Mouse (Mus musculus): ENCODE measurements around the gene Kcnt1. TPM values are rescaled to one million over a fixed set of nuclear protein-coding genes. Genes with fewer than 3 reads are reported as not detected.
A peak's percentile ranks its signal among the peaks of the same experiment; 100 is the strongest.
"Not testable (repeated sequence)": the region's sequence is repeated elsewhere in the genome, so short reads cannot be mapped to it uniquely, and the experiment has no call there.

Kcnt1 gene
- total RNA-seq (2021): under 1 TPM; 0.16 to 0.49 TPM
- long read RNA-seq, experiment 1: 0 reads
- long read RNA-seq, experiment 2, partial matches to known transcripts: 0 of 1 reads
- long read RNA-seq, experiment 2, other reads (novel, unspliced or antisense): 1 of 1 reads

DNA sequence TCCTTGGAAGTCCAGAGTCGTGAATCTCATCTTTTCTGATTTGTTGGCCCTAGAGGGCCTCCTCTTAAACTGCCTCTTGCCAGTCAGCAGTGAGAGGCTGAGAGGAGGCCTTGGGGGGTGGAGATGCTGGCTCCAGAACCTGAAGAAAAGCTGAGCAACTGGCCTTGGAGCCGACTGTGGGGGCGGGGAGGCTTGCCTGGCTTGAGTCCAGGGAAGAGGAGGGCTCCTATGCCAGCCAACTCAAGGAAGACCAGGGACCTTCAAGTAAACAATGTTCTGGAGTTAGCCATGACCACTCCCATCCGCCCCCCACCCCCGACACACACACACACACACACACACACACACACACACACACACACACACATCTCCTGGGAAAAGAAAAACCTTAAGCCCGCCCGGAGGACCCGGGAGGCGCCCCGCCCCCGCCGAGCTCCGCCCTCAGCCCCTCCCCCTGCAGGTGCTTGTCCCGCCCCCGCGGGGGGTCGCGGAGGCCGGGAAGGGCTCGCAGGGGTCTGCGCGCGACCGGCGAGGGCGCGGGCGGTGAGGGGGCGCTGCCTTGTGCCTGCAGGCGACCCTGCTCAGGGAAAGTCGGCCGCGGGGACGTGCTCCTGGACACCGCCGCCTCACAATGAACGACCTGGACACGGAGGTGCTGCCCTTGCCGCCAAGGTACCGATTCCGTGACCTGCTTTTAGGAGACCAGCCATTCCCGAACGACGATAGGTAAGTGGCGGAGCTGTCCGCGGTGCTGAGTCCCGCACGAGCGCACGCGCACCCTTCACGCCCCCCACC, at the start of gene Kcnt1:
TSS of gene Kcnt1 (plus strand) at position 398 of the 795 bp plus-strand sequence.
- DNase-seq (ENCODE audit: low spot score in 2 of 2): no peak

DNA sequence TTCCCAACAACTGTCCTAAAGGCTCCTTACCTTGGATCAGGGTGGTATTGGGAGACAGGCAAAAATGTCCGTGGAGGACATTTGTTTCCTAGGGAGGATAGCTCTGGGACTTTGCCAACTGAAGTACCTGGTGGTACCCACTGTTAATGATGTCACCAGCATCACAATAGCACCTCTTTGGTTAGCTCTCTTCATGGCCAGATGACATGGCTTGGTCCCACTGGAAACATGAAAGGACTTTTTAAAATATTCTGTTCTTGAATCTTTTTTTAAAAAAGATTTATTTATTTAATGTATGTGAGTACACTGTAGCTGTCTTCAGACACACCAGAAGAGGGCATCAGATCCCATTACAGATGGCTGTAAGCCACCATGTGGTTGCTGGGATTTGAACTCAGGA, 47.8 kb upstream of the Kcnt1 start, which contains the start of gene Glt6d1:
TSS of gene Glt6d1 (minus strand) at position 101 of the 400 bp plus-strand sequence.
- DNase-seq (ENCODE audit: low spot score in 2 of 2): not testable (repeated sequence)

DNA sequence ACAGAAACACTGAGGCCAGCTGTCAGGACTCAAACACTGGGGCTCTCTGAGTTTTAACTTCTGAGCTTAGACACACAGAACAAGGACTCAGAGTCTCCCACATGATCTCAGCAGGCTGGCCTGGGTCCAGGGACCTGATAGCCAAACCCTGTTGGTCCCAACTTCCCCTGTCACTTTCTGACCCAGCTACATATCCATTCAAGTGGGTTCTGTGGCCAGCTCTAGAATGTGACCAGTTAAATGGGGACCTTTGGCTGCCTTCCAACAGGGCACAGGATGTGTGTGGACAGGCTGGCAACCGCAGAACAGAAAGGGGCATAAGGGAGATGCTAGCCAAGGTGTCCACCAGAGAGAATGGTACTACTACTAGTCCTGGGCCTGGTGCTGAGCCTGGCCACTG, 40.7 kb upstream of the Kcnt1 start, which contains the start of gene Lcn9:
TSS of gene Lcn9 (plus strand) at position 348 of the 400 bp plus-strand sequence.
- DNase-seq (ENCODE audit: low spot score in 2 of 2): no peak

DNA sequence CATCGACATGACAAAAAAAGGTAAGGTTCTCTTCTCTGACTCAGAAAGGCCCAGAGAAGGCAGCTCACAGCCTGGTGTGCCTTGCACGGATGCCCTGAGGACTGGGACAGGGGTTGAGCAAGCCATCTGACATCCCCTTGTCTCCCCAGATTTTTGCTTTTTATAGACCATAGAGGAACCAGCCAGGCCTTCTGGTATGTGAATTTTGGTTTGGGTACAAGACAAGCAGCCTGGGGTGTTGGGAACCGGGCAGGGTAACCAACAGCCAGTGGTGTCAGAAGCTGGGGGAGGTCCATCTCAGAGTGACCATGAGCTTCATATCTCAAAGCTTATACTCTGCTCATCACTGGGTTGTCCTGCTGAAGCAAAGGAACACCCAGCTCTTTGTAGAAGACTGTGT, 38.8 kb upstream of the Kcnt1 start:
- DNase-seq (ENCODE audit: low spot score in 2 of 2): no peak

DNA sequence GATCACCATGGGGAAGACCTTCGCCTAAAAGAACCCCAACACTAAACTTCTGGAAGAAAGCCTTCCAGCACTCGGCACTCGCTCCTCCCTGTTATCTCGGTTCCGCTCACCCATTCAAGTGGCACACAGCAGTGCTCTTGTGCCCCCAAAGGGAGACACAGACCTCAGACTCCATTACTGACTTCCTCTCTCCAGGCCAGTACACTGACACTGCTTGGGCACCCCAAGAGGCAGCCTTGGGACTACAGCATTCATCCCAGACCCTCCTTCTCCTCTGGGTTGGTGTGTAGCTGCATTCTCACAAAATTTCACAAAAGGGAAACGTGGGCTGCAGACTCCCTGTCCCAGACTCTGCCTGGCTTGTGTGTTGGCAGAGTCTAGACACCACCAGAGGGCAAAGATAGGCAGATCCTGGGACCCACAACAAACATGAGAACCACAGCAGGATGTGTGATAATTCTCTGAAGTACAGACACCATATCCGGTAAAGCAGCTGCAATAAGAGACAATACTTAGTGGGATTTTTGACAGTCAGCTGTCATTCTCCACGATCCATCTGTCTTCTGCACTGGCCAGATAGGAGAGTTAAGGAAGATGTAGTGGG, 35.1 kb upstream of the Kcnt1 start:
- no peak for DNase-seq (ENCODE audit: low spot score in 2 of 2)

DNA sequence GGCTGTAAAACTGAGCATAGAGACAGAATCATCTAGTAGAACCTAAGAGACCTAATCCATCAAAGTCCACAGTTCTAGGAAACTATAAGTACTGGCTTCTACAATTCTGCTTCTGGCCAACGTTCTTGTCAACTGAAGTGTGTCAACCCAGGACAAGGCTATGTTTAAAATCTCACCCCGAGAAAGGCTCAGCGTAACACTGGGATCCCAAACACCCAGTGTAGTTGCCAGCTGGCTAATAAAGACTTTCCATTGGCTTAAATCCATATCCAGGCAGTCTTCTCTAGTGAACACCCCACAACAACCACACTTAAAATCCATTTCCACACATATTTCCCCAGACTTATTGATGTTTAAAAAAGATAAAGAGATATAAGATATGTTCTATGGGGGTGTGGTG, 32.7 kb upstream of the Kcnt1 start:
- DNase-seq (ENCODE audit: low spot score in 2 of 2): no peak

DNA sequence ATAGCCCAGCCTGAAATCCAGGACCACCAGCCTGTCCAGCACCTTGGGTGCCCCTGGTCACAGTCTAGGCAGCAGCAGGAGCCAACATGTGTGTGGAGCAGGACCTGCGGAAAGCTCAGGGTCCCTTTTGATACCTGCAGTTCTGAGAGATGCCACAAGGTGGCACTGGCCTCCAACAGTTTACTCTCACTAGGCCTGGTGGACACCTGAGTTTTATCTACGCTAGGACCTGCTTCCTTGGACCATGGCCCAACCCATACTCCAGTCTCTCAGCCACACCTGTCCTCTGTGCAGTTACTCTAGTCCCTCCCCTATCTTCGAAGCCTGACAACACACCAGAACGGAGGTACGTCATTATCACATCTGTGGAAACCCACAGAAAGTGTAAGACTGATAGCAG, 27.2 kb upstream of the Kcnt1 start:
- peak in 1 of 2 experiments; percentile 61 for DNase-seq (ENCODE audit: low spot score in 2 of 2)

DNA sequence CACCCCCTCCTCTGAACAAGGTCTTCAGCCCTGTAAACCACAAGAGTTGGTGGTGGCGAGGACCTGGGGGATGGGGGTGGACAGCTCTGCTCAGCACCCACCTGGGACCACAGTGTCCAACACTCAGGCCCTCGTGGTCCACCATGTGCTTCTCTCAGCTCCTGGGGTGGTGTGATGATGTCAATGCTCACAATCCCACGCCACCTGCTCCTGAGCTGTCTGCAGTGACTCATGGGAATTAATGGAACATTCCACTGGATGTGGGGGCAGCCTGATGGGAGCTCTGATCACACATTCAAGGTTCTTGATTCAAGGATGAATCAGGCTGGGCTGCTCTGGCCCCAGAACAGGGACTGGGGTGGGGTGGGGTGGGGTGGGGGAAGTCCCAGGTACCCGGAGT, 21.4 kb upstream of the Kcnt1 start:
- DNase-seq (ENCODE audit: low spot score in 2 of 2): no peak

DNA sequence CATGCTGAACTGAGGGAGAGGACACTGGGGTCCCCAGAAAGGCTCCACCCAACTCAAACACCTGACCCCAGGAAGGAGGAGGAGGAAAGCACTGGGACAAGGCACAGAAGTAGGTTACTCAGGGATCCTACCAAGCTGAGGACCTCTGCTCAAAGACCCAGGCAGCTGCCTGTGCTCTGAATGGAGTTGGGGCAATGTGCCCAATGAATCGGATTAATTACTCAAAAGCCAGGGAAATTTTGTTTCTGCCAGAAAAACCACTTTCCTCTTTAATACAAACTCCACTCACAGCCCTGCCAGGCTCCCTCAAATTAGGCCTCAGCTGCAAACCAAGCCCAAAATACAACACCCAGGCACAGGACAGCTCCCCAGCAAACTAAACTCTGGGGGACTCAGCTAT, 20.8 kb upstream of the Kcnt1 start:
- DNase-seq (ENCODE audit: low spot score in 2 of 2): no peak

DNA sequence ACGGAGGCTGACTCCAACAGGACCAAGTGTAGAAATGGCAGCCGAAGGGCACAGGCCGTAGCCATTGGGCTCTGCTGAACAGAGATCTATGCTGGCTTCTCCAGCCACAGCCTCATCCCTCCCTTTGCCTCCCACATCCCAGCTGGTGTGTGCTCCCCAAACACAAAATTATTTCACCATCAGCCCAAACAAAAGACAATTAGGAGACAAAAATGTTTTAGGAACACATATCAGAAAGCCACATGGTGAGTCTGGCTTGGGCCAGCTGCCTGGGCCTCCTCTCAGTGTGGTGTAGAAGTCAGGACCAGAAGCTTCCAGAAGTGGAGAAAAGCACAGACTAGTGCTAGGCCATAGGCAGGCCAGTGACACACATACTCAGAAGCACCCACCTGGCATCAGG, 19.4 kb upstream of the Kcnt1 start:
- DNase-seq (ENCODE audit: low spot score in 2 of 2): no peak

DNA sequence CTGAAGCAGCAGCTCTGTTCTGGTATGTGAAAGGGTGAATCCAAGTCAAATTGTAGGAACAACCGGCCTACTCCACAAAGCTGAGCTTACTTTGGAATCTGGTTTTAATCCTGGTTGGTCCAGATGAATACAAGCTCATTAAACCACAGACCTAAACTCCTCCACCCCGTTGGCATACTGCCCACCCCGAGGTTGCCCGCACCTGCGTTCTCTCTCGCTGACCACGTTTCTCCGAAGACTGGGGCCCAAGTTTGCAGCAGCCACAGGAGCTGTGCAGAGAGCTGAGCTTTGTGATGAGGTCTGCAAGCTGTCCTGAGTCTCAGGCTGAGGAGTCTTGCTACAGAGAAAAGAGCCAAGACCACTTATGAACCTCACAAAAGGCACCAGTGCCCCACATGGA, 17.0 kb upstream of the Kcnt1 start:
- DNase-seq (ENCODE audit: low spot score in 2 of 2): no peak

DNA sequence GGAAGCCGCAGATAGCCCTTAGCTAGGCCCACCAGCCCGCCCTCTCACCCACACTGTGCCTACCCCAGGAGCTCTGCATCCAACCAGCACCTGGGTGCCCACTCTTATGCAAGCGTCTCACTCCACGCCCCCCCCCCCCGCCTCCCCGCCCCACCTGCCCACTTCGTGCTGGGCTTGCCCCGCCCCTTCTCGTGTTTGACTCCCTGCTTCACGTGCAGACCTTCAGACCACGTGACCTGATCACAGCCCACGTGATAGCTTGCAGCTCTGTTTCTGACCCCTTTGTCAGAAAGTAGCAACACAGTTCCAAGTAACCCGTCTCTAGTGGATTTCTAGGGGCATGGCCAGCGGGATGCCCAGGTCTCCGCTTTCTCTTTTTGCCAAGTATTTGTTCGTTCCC, 16.3 kb upstream of the Kcnt1 start, which contains the start of gene Sohlh1:
TSS of gene Sohlh1 (minus strand) at position 23 of the 400 bp plus-strand sequence.
- no peak for DNase-seq (ENCODE audit: low spot score in 2 of 2)

DNA sequence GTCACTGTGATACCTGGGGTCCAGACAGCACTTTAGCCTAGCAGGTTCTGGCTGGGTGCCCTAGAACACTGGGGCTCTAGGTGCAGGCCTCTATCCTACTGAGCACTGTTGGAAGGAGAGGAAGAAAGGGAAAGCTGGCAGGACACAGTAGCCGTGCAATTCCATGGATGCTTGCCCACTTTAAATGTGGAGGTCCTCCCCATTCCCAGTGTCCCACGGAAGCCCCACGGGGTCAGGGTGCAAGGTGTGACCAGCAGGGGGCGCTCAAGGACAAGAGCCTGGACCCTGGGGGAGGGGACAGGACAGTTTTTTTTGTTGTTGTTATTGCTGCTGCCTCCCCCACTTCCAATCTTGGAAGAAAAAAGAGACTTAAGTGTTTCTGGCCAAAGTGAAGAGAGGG, 13.2 kb upstream of the Kcnt1 start:
- peak; percentile 40 to 48 for DNase-seq (ENCODE audit: low spot score in 2 of 2)

DNA sequence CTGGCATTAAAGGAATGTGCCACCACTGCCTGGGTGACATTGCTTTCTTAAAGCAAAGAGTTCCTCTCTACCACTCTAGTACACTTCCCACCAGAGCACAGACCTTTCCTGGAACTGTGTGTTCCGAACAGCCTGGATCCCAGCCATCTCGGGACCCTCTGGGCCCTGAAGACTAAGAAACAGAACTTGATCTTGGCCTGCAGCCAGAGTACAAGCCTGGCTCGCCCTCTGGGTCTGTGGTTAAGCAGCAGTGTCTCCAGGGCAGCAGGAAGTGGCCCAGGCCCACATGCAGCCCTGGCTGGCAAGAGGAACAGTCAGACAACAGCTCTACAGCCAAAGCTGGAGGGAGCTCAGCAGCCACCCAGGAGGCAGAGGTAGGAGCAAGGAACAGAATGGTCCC, 10.9 kb upstream of the Kcnt1 start:
- peak in 1 of 2 experiments; percentile 16 for DNase-seq (ENCODE audit: low spot score in 2 of 2)

DNA sequence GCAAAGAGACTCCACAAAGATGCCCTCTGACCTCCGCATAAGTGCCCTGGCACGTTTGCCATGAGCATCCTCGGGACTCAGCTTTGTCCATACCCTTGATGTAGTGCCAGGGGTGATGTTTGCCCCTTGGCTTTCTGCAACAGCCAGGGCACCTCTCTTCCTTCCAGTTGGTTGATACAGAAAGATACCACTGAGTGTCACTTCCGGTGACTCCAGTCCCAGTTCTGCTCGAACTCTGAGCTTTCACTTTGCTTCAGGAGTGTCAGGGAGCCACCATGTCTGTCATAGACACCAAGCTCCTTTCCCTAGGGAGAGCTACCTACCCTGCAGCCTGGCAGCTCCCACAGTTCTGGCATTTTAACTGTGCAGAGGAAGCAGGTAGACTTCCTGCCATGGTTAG, 9.5 kb upstream of the Kcnt1 start:
- no peak for DNase-seq (ENCODE audit: low spot score in 2 of 2)

DNA sequence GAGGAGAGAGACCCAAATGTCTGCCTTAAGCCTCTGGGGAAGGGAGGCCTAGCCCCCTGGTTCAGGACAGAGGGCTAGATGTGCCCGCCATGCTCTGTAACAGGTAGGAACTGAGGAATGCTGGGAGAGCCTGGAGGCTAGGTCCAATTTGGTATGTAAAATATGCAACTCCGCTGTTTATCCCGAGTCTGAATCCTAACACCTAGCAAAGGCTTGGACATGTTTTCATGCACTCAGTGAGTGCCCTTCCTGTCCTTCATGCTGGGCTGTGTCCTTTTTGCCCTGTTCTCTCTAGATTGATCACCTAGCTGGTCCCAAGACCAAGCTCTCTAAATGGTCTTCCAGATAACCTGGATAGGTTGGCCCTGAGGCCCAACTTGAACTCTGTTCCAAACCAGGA, 3.6 kb upstream of the Kcnt1 start:
- DNase-seq (ENCODE audit: low spot score in 2 of 2): no peak

DNA sequence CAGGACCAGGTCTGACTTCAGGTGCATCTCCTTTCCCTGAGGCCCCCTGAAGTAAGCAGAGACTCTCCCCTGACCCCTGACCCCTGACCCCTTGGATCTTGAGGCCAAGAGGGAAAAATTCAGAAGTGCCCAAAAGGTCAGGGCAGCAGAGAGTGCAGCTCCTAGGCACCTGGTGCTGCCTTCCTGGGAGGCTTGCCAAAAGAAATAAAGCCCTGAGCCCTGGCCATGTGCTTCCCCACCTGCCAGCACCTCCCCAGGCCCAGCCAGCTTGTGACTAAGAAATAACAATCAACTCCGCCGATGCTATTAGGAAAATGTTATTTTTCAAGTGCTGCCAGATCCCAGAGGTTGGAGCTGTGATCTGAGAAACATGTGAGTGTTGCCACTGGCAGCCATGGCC, 1.5 kb upstream of the Kcnt1 start:
- DNase-seq (ENCODE audit: low spot score in 2 of 2): no peak

DNA sequence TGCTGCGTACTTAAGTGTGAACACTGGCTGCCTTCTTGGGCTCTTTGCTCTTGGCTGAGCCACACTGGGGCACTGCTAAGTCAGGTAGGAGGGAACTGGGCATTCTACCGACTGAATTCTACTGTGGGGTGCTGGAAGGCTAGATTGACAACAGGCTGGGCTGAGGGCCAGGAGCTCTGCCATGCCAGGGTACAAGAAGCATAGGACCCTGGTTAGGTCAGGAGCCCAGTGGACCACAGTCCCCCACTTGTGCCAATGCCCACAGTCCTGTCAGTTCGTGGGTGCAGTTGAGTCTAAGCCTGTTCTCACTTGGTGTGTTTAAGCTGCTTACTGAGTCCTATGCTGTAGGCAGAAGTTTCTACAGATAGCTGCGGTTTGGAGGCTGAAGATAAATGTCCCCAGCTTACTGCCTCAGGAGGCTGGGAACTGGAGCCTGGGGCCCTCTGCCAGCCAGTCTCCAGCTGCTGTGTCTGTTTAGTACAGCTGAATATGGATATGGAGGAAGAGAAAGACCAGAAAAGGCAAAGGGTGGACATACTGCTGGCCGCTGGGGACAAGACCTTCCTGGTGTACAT, 751 bp upstream of the Kcnt1 start:
- DNase-seq (ENCODE audit: low spot score in 2 of 2): no peak

DNA sequence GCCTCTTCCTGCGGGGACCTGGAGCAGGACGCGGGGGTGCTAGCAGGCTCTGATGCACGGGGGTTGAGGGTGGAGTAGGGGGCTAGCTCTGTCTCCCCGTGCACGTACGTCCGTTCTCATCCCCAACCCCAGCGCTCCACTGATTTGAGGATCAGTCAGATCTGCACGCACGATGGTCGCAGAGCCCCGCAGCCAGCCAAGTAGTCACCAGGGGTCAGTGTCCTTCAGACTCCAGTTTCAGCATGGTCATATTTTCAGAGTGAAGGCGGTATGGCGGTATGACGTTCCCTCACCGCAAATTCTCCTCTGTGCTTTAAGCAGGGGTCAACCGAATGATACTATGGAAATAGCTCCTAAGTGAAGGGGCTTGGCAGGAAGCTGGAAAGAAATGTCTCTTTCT, 696 bp downstream of the Kcnt1 start:
- DNase-seq (ENCODE audit: low spot score in 2 of 2): no peak

DNA sequence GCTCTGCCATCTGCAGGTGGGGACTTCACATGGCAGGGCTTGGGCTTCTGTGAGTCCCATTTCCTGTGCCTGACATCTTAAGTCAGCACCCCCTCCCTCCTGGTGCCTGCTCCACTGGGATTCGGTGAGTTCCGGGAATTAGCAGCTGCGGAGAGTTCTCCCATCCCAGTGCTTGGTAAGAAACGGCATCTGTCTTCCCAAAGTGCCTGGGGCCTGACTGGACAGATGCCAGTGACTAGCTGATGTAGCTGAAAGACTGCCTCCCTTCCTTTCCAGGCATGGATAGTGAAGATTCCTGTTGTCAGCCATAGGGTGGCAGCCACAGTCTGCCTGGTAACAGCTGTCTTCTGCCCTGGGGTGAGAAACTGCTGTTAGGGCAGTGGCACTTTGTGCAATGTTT, 1.9 kb downstream of the Kcnt1 start:
- peak in 1 of 2 experiments; percentile 30 for DNase-seq (ENCODE audit: low spot score in 2 of 2)

DNA sequence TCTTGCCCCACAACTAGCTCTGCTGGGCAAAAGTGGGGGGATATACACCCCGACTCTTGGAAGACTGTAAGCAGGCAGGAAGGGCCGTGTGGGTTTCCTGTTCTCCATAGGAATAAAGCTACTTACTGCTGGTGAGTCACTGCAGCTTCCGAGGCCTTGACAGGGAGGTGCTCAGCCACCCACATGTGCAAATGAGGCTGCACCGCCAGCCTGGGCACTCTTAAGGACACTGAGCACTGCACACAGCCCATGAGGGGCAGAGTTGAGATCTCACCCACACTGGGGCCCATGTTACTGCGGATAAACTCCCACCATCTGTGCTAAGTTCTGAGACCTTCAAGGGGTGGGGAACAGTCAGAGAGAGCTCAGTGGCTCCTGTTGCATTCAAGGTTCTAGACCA, 3.1 kb downstream of the Kcnt1 start:
- DNase-seq (ENCODE audit: low spot score in 2 of 2): no peak

DNA sequence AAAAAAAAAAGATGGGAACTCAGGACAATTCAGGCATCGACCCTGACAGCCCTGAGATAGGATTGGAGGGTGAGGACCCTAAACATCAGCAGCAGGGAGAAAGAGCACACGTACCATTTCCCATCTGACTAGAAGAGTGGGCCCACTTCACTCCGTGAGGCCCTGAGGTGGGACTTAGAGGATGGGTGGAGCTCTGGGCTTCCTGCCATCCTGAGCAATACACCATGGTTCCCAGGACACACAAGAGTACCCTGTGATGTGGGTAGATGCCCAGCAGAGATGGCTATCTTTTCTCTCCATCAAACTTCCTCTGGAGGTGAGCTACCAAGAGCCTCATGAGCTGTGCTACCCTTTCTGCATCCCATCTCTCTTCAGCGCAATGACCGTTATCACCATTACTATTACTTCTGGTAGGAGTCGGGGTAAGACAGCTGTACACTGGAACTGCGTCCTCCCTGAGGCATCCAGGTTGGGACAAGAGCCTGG, 13.8 kb downstream of the Kcnt1 start:
- DNase-seq (ENCODE audit: low spot score in 2 of 2): no peak

Data from gastrocnemius, postnatal 4 days (tissue).